Mouse (Mus musculus): ENCODE measurements around the gene Proser1. TPM values are rescaled to one million over a fixed set of nuclear protein-coding genes. Genes with fewer than 3 reads are reported as not detected.
A peak's percentile ranks its signal among the peaks of the same experiment; 100 is the strongest.

Gene Proser1
- polyA plus RNA-seq, 1 experiment from 2014 or later = 13.7 TPM

GRCm38 (mm10) chr3:53445540-53445939, 17.9 kb upstream of the Proser1 start:
- Histone ChIP-seq H3K4me1 (ENCODE audit: control insufficient read depth, insufficient read depth, low read length) (no peaks in the 10 kb centered on the region), H3K9me3 (replicated peaks; ENCODE audit: control insufficient read depth, low read length) (no peaks in the 10 kb centered on the region), H3K4me2 (ENCODE audit: low read length) (no peak overlapping the region), H3K27ac (ENCODE audit: low read depth, low read length) (no peak overlapping the region), H3K36me3 (ENCODE audit: control insufficient read depth, insufficient read depth, low read length) (peaks cover 11% of the 10 kb centered on the region), H3K4me3 (ENCODE audit: low read depth, low read length) (no peak overlapping the region), H3K9ac (ENCODE audit: low read length) (no peak overlapping the region), H3K27me3 (replicated peaks; ENCODE audit: control insufficient read depth, insufficient read depth, low read length) (no peaks in the 10 kb centered on the region)
- DNase-seq (ENCODE audit: low spot score) (no peak), ATAC-seq (peak; percentile 29; the same call in 1 of the 2 replicates)
- WGBS = 68% methylated on average over 5 of the region's 5 CpGs

- Histone ChIP-seq H3K9me3 (replicated peaks; ENCODE audit: control insufficient read depth, low read length) (no peaks in the 10 kb centered on the region), H3K27me3 (replicated peaks; ENCODE audit: control insufficient read depth, insufficient read depth, low read length) (no peaks in the 10 kb centered on the region), H3K4me2 (ENCODE audit: low read length) (no peak overlapping the region), H3K36me3 (ENCODE audit: control insufficient read depth, insufficient read depth, low read length) (peaks cover 23% of the 10 kb centered on the region), H3K9ac (ENCODE audit: low read length) (no peak overlapping the region), H3K4me1 (ENCODE audit: control insufficient read depth, insufficient read depth, low read length) (no peaks in the 10 kb centered on the region), H3K4me3 (ENCODE audit: low read depth, low read length) (no peak overlapping the region), H3K27ac (ENCODE audit: low read depth, low read length) (no peak overlapping the region)
- DNase-seq (ENCODE audit: low spot score) = no peak
- WGBS = 84% methylated on average over 3 of the region's 3 CpGs
- ATAC-seq = no peak
These were observed 16.7 kb upstream of the Proser1 start for GRCm38 (mm10) chr3:53446801-53447200.

- H3K4me1 ChIP-seq (ENCODE audit: control insufficient read depth, insufficient read depth, low read length) = no peaks in the 10 kb centered on the region
- WGBS = 21% methylated on average over 2 of the region's 2 CpGs
- no peaks in the 10 kb centered on the region for H3K27me3 ChIP-seq (replicated peaks; ENCODE audit: control insufficient read depth, insufficient read depth, low read length)
- H3K9ac ChIP-seq (ENCODE audit: low read length) = no peak overlapping the region
- H3K27ac ChIP-seq (ENCODE audit: low read depth, low read length) = no peak overlapping the region
- no peaks in the 10 kb centered on the region for H3K9me3 ChIP-seq (replicated peaks; ENCODE audit: control insufficient read depth, low read length)
- peak; percentile 96 for DNase-seq (ENCODE audit: low spot score)
- no peak overlapping the region for H3K4me2 ChIP-seq (ENCODE audit: low read length)
- ATAC-seq = peak; percentile 76
- H3K36me3 ChIP-seq (ENCODE audit: control insufficient read depth, insufficient read depth, low read length) = peaks cover 37% of the 10 kb centered on the region
- no peak overlapping the region for H3K4me3 ChIP-seq (ENCODE audit: low read depth, low read length)
These were observed 15.3 kb upstream of the Proser1 start for GRCm38 (mm10) chr3:53448208-53448607.

GRCm38 (mm10) chr3:53450666-53451065, 12.8 kb upstream of the Proser1 start:
- H3K36me3 ChIP-seq (ENCODE audit: control insufficient read depth, insufficient read depth, low read length) = peaks cover 61% of the 10 kb centered on the region
- no peak overlapping the region for H3K4me2 ChIP-seq (ENCODE audit: low read length)
- WGBS = 93% methylated on average over 11 of the region's 11 CpGs
- no peak overlapping the region for H3K9ac ChIP-seq (ENCODE audit: low read length)
- no peaks in the 10 kb centered on the region for H3K27me3 ChIP-seq (replicated peaks; ENCODE audit: control insufficient read depth, insufficient read depth, low read length)
- no peak for ATAC-seq
- no peak for DNase-seq (ENCODE audit: low spot score)
- H3K4me3 ChIP-seq (ENCODE audit: low read depth, low read length) = no peak overlapping the region
- H3K9me3 ChIP-seq (replicated peaks; ENCODE audit: control insufficient read depth, low read length) = no peaks in the 10 kb centered on the region
- no peaks in the 10 kb centered on the region for H3K4me1 ChIP-seq (ENCODE audit: control insufficient read depth, insufficient read depth, low read length)
- no peak overlapping the region for H3K27ac ChIP-seq (ENCODE audit: low read depth, low read length)

- no peak overlapping the region for H3K4me3 ChIP-seq (ENCODE audit: low read depth, low read length)
- peaks cover 77% of the 10 kb centered on the region for H3K36me3 ChIP-seq (ENCODE audit: control insufficient read depth, insufficient read depth, low read length)
- ATAC-seq = no peak
- H3K4me2 ChIP-seq (ENCODE audit: low read length) = no peak overlapping the region
- H3K9ac ChIP-seq (ENCODE audit: low read length) = no peak overlapping the region
- no peak for DNase-seq (ENCODE audit: low spot score)
- no peaks in the 10 kb centered on the region for H3K9me3 ChIP-seq (replicated peaks; ENCODE audit: control insufficient read depth, low read length)
- WGBS = 95% methylated on average over 10 of the region's 10 CpGs
- no peaks in the 10 kb centered on the region for H3K4me1 ChIP-seq (ENCODE audit: control insufficient read depth, insufficient read depth, low read length)
- no peak overlapping the region for H3K27ac ChIP-seq (ENCODE audit: low read depth, low read length)
- H3K27me3 ChIP-seq (replicated peaks; ENCODE audit: control insufficient read depth, insufficient read depth, low read length) = no peaks in the 10 kb centered on the region
These were observed 11.1 kb upstream of the Proser1 start for GRCm38 (mm10) chr3:53452351-53452750.

GRCm38 (mm10) chr3:53453346-53453745, 10.1 kb upstream of the Proser1 start:
- no peak overlapping the region for H3K9ac ChIP-seq (ENCODE audit: low read length)
- 95% methylated on average over 7 of the region's 7 CpGs for WGBS
- H3K4me1 ChIP-seq (ENCODE audit: control insufficient read depth, insufficient read depth, low read length) = no peaks in the 10 kb centered on the region
- no peak overlapping the region for H3K4me2 ChIP-seq (ENCODE audit: low read length)
- ATAC-seq (no peak), DNase-seq (ENCODE audit: low spot score) (no peak)
- H3K27me3 ChIP-seq (replicated peaks; ENCODE audit: control insufficient read depth, insufficient read depth, low read length) = no peaks in the 10 kb centered on the region
- H3K27ac ChIP-seq (ENCODE audit: low read depth, low read length) = no peak overlapping the region; the same call in 1 of the 2 replicates
- H3K4me3 ChIP-seq (ENCODE audit: low read depth, low read length) = no peak overlapping the region
- no peaks in the 10 kb centered on the region for H3K9me3 ChIP-seq (replicated peaks; ENCODE audit: control insufficient read depth, low read length)
- H3K36me3 ChIP-seq (ENCODE audit: control insufficient read depth, insufficient read depth, low read length) = peaks cover 87% of the 10 kb centered on the region

GRCm38 (mm10) chr3:53454005-53454404, 9.5 kb upstream of the Proser1 start:
- H3K4me2 ChIP-seq (ENCODE audit: low read length) = no peak overlapping the region
- H3K27me3 ChIP-seq (replicated peaks; ENCODE audit: control insufficient read depth, insufficient read depth, low read length) = no peaks in the 10 kb centered on the region
- H3K27ac ChIP-seq (ENCODE audit: low read depth, low read length) = no peak overlapping the region
- no peak overlapping the region for H3K4me3 ChIP-seq (ENCODE audit: low read depth, low read length)
- no peak overlapping the region for H3K9ac ChIP-seq (ENCODE audit: low read length)
- 91% methylated on average over 6 of the region's 6 CpGs for WGBS
- no peak for DNase-seq (ENCODE audit: low spot score)
- no peaks in the 10 kb centered on the region for H3K9me3 ChIP-seq (replicated peaks; ENCODE audit: control insufficient read depth, low read length)
- peaks cover 90% of the 10 kb centered on the region for H3K36me3 ChIP-seq (ENCODE audit: control insufficient read depth, insufficient read depth, low read length)
- H3K4me1 ChIP-seq (ENCODE audit: control insufficient read depth, insufficient read depth, low read length) = no peaks in the 10 kb centered on the region
- no peak for ATAC-seq

GRCm38 (mm10) chr3:53454561-53454960, 8.9 kb upstream of the Proser1 start:
- whole genome bisulfite sequencing = 91% methylated on average over 6 of the region's 6 CpGs
- H3K27me3 ChIP-seq (replicated peaks; ENCODE audit: control insufficient read depth, insufficient read depth, low read length) = no peaks in the 10 kb centered on the region

GRCm38 (mm10) chr3:53454984-53455383, 8.5 kb upstream of the Proser1 start:
- no peak overlapping the region for H3K27ac ChIP-seq (ENCODE audit: low read depth, low read length)
- H3K4me1 ChIP-seq (ENCODE audit: control insufficient read depth, insufficient read depth, low read length) = no peaks in the 10 kb centered on the region
- H3K4me2 ChIP-seq (ENCODE audit: low read length) = no peak overlapping the region
- no peak for DNase-seq (ENCODE audit: low spot score)
- H3K36me3 ChIP-seq (ENCODE audit: control insufficient read depth, insufficient read depth, low read length) = peaks cover 90% of the 10 kb centered on the region
- no peaks in the 10 kb centered on the region for H3K27me3 ChIP-seq (replicated peaks; ENCODE audit: control insufficient read depth, insufficient read depth, low read length)
- H3K4me3 ChIP-seq (ENCODE audit: low read depth, low read length) = no peak overlapping the region
- ATAC-seq = no peak
- no peaks in the 10 kb centered on the region for H3K9me3 ChIP-seq (replicated peaks; ENCODE audit: control insufficient read depth, low read length)
- H3K9ac ChIP-seq (ENCODE audit: low read length) = no peak overlapping the region
- WGBS = 86% methylated on average over 7 of the region's 7 CpGs

More at GRCm38 (mm10) chr3:53454561-53454960, 8.9 kb upstream of the Proser1 start:
- Histone ChIP-seq H3K9ac (ENCODE audit: low read length) (no peak overlapping the region), H3K36me3 (ENCODE audit: control insufficient read depth, insufficient read depth, low read length) (peaks cover 88% of the 10 kb centered on the region), H3K27ac (ENCODE audit: low read depth, low read length) (no peak overlapping the region), H3K4me1 (ENCODE audit: control insufficient read depth, insufficient read depth, low read length) (no peaks in the 10 kb centered on the region), H3K9me3 (replicated peaks; ENCODE audit: control insufficient read depth, low read length) (no peaks in the 10 kb centered on the region), H3K4me2 (ENCODE audit: low read length) (no peak overlapping the region), H3K4me3 (ENCODE audit: low read depth, low read length) (no peak overlapping the region)
- no peak for DNase-seq (ENCODE audit: low spot score)
- no peak for ATAC-seq
